Mouse (Mus musculus): ENCODE measurements at regions not wholly inside any gene's neighbourhood (a gene's known extent, or its start where the extent isn't known, plus 50 kb on each side); places are given as distances from the start of the nearest gene placed in this dataset.
A peak's percentile ranks its signal among the peaks of the same experiment; 100 is the strongest.

- no peak overlapping the region for H3K9ac ChIP-seq
- no peak overlapping the region for H3K27ac ChIP-seq
- no peaks in the 10 kb centered on the region for H3K9me3 ChIP-seq
- no peak overlapping the region for H3K4me3 ChIP-seq (replicated peaks)
- H3K36me3 ChIP-seq (replicated peaks): no peaks in the 10 kb centered on the region
- no peak overlapping the region for H3K4me2 ChIP-seq
- H3K27me3 ChIP-seq: no peaks in the 10 kb centered on the region
- peaks cover 11% of the 10 kb centered on the region for H3K4me1 ChIP-seq
- 73% methylated on average over 20 of the region's 20 CpGs for WGBS
- ATAC-seq (ENCODE audit: low FRiP score): no peak
These were observed 223.0 kb upstream of the Pard3b start for GRCm38 (mm10) chr1:61415426-61416195.

- Histone ChIP-seq H3K4me2 (no peak overlapping the region), H3K9ac (no peak overlapping the region), H3K36me3 (replicated peaks) (no peaks in the 10 kb centered on the region), H3K27me3 (no peaks in the 10 kb centered on the region), H3K27ac (no peak overlapping the region), H3K4me1 (peaks cover 11% of the 10 kb centered on the region), H3K4me3 (replicated peaks) (no peak overlapping the region), H3K9me3 (no peaks in the 10 kb centered on the region)
- ATAC-seq (ENCODE audit: low FRiP score): no peak
- 63% methylated on average over 5 of the region's 5 CpGs for WGBS
These were observed 220.2 kb upstream of the Pard3b start for GRCm38 (mm10) chr1:61418396-61418795.

GRCm38 (mm10) chr1:61419839-61420238 is 218.8 kb upstream of the Pard3b start:
- WGBS: 34% methylated on average over 6 of the region's 6 CpGs

GRCm38 (mm10) chr1:61423253-61423652 is 215.4 kb upstream of the Pard3b start:
- Histone ChIP-seq H3K36me3 (replicated peaks) (no peaks in the 10 kb centered on the region), H3K4me1 (peaks cover 7% of the 10 kb centered on the region), H3K9me3 (no peaks in the 10 kb centered on the region), H3K27ac (no peak overlapping the region), H3K27me3 (0 out of 2 replicates have a peak, but pooled peaks cover 3% of the 10 kb centered on the region), H3K4me3 (replicated peaks) (no peak overlapping the region), H3K9ac (no peak overlapping the region), H3K4me2 (no peak overlapping the region)
- no peak for ATAC-seq (ENCODE audit: low FRiP score)

More at GRCm38 (mm10) chr1:61419839-61420238, 218.8 kb upstream of the Pard3b start:
- H3K9ac ChIP-seq: no peak overlapping the region
- no peaks in the 10 kb centered on the region for H3K36me3 ChIP-seq (replicated peaks)
- H3K9me3 ChIP-seq: no peaks in the 10 kb centered on the region
- no peak overlapping the region for H3K4me3 ChIP-seq (replicated peaks)
- no peak overlapping the region for H3K4me2 ChIP-seq
- H3K27ac ChIP-seq: no peak overlapping the region
- ATAC-seq (ENCODE audit: low FRiP score): no peak
- H3K4me1 ChIP-seq: peaks cover 11% of the 10 kb centered on the region
- H3K27me3 ChIP-seq: no peaks in the 10 kb centered on the region

- ATAC-seq (ENCODE audit: low FRiP score): no peak
- H3K4me1 ChIP-seq: no peaks in the 10 kb centered on the region
- no peak overlapping the region for H3K27ac ChIP-seq
- no peak overlapping the region for H3K4me3 ChIP-seq (replicated peaks)
- 0 out of 2 replicates have a peak, but pooled peaks cover 3% of the 10 kb centered on the region for H3K27me3 ChIP-seq
- no peak overlapping the region for H3K4me2 ChIP-seq
- no peaks in the 10 kb centered on the region for H3K36me3 ChIP-seq (replicated peaks)
- H3K9me3 ChIP-seq: no peaks in the 10 kb centered on the region
- 92% methylated on average over 4 of the region's 4 CpGs for WGBS
- H3K9ac ChIP-seq: no peak overlapping the region
These were observed 209.7 kb upstream of the Pard3b start for GRCm38 (mm10) chr1:61428706-61429501.

- H3K36me3 ChIP-seq (replicated peaks): no peaks in the 10 kb centered on the region
- H3K9me3 ChIP-seq: no peaks in the 10 kb centered on the region
- no peaks in the 10 kb centered on the region for H3K4me1 ChIP-seq
- no peak overlapping the region for H3K27ac ChIP-seq
- H3K4me2 ChIP-seq: no peak overlapping the region
- WGBS: 59% methylated on average over 3 of the region's 3 CpGs
- H3K4me3 ChIP-seq (replicated peaks): no peak overlapping the region
- H3K27me3 ChIP-seq: no peaks in the 10 kb centered on the region
- ATAC-seq (ENCODE audit: low FRiP score): no peak
- H3K9ac ChIP-seq: no peak overlapping the region
These were observed 201.0 kb upstream of the Pard3b start for GRCm38 (mm10) chr1:61437603-61438002.

- H3K4me3 ChIP-seq (replicated peaks): no peak overlapping the region
- H3K36me3 ChIP-seq (replicated peaks): no peaks in the 10 kb centered on the region
- 84% methylated on average over 3 of the region's 3 CpGs for WGBS
- no peak overlapping the region for H3K27ac ChIP-seq
- H3K4me1 ChIP-seq: peaks cover 4% of the 10 kb centered on the region; the same call in 1 of the 2 replicates
- H3K9me3 ChIP-seq: no peaks in the 10 kb centered on the region
- H3K9ac ChIP-seq: no peak overlapping the region
- ATAC-seq (ENCODE audit: low FRiP score): no peak
- no peak overlapping the region for H3K4me2 ChIP-seq
- no peaks in the 10 kb centered on the region for H3K27me3 ChIP-seq
These were observed 177.2 kb upstream of the Pard3b start for GRCm38 (mm10) chr1:61461435-61461834.

- Histone ChIP-seq H3K9ac (no peak overlapping the region), H3K27ac (0 out of 2 replicates have a peak overlapping the region, but pooled peaks have one; percentile 15), H3K36me3 (replicated peaks) (no peaks in the 10 kb centered on the region), H3K4me1 (peaks cover 12% of the 10 kb centered on the region; the same call in 1 of the 2 replicates), H3K27me3 (no peaks in the 10 kb centered on the region), H3K9me3 (no peaks in the 10 kb centered on the region), H3K4me2 (no peak overlapping the region), H3K4me3 (replicated peaks) (no peak overlapping the region)
- peak; percentile 44; the same call in 1 of the 2 replicates for ATAC-seq (ENCODE audit: low FRiP score)
- 81% methylated on average over 5 of the region's 5 CpGs for WGBS
These were observed 167.9 kb upstream of the Pard3b start for GRCm38 (mm10) chr1:61470617-61471214.

GRCm38 (mm10) chr1:61471779-61472578 is 166.6 kb upstream of the Pard3b start:
- Histone ChIP-seq H3K36me3 (replicated peaks) (no peaks in the 10 kb centered on the region), H3K4me1 (peaks cover 12% of the 10 kb centered on the region; the same call in 1 of the 2 replicates), H3K27me3 (no peaks in the 10 kb centered on the region), H3K4me3 (replicated peaks) (no peak overlapping the region), H3K9ac (no peak overlapping the region), H3K27ac (peak overlapping the region; percentile 83), H3K4me2 (peak overlapping the region; percentile 17; the same call in 1 of the 2 replicates), H3K9me3 (no peaks in the 10 kb centered on the region)
- WGBS: 49% methylated on average over 6 of the region's 6 CpGs
- peak; percentile 72 for ATAC-seq (ENCODE audit: low FRiP score)

GRCm38 (mm10) chr1:61472579-61473242 is 165.9 kb upstream of the Pard3b start:
- ATAC-seq (ENCODE audit: low FRiP score): peak; percentile 41; the same call in 1 of the 2 replicates
- H3K9ac ChIP-seq: no peak overlapping the region
- WGBS: 62% methylated on average over 13 of the region's 13 CpGs

GRCm38 (mm10) chr1:61485459-61485858 is 153.2 kb upstream of the Pard3b start:
- Histone ChIP-seq H3K4me3 (replicated peaks) (no peak overlapping the region), H3K27ac (no peak overlapping the region), H3K9me3 (no peaks in the 10 kb centered on the region; the same call in 1 of the 2 replicates), H3K4me1 (no peaks in the 10 kb centered on the region), H3K36me3 (replicated peaks) (no peaks in the 10 kb centered on the region), H3K27me3 (no peaks in the 10 kb centered on the region), H3K9ac (no peak overlapping the region), H3K4me2 (no peak overlapping the region)
- ATAC-seq (ENCODE audit: low FRiP score): no peak
- WGBS: 94% methylated on average over 3 of the region's 3 CpGs

More at GRCm38 (mm10) chr1:61472579-61473242, 165.9 kb upstream of the Pard3b start:
- Histone ChIP-seq H3K36me3 (replicated peaks) (no peaks in the 10 kb centered on the region), H3K4me1 (peaks cover 12% of the 10 kb centered on the region; the same call in 1 of the 2 replicates), H3K4me3 (replicated peaks) (no peak overlapping the region), H3K4me2 (peak overlapping the region; percentile 17; the same call in 1 of the 2 replicates), H3K27ac (peak overlapping the region; percentile 83), H3K9me3 (no peaks in the 10 kb centered on the region), H3K27me3 (no peaks in the 10 kb centered on the region)
